ENCODE assay signal across 8 mouse cellular contexts in genomic region chr3:58691374-58691939, GRCm38 (mm10). TPM values are rescaled to one million over a fixed set of nuclear protein-coding genes. Genes with fewer than 3 reads are reported as not detected.
DNase-seq lines count a peak whose midpoint lies in the region; ATAC-seq and TF ChIP-seq lines count a peak whose summit lies in the region.

No protein-coding gene starts in this region.

- peak overlapping the region; percentile 92 for H3K27ac ChIP-seq in embryonic fibroblast, embryonic 13.5 days (ENCODE audit: insufficient read depth, low read length)
- peak overlapping the region; percentile 93 for H3K27ac ChIP-seq in heart, embryonic 13.5 days (replicated peaks)
- H3K27ac ChIP-seq in liver, embryonic 16.5 days (ENCODE audit: low read length): peak overlapping the region; percentile 80
- H3K27ac ChIP-seq in neural tube, embryonic 14.5 days (ENCODE audit: low read depth, low read length): peak overlapping the region; percentile 88
- H3K27ac ChIP-seq in testis, adult 2 months (ENCODE audit: control insufficient read depth, insufficient read depth, low read depth, low read length): peak overlapping the region; percentile 91

- ATAC-seq in heart, embryonic 13.5 days (ENCODE audit: extremely low read depth, insufficient number of reproducible peaks, low FRiP score, low TSS enrichment): no peak
- ATAC-seq in liver, embryonic 16.5 days (ENCODE audit: low read depth): no peak
- ATAC-seq in neural tube, embryonic 14.5 days (ENCODE audit: low read depth): peak; percentile 58

- H3K27me3 ChIP-seq in heart, embryonic 13.5 days (replicated peaks): peaks cover 5% of the 10 kb centered on the region; the same call in 1 of the 2 replicates
- H3K27me3 ChIP-seq in liver, embryonic 16.5 days (ENCODE audit: control insufficient read depth, insufficient read depth, low read depth, low read length): peaks cover 13% of the 10 kb centered on the region
- H3K27me3 ChIP-seq in neural tube, embryonic 14.5 days (ENCODE audit: control insufficient read depth, insufficient read depth, low read length): no peaks in the 10 kb centered on the region
- no peaks in the 10 kb centered on the region for H3K27me3 ChIP-seq in testis, adult 2 months (ENCODE audit: control insufficient read depth, insufficient read depth, low read length)

- WGBS in heart, embryonic 13.5 days: under 1% methylated on average over 61 of the region's 65 CpGs
- 0% methylated on average over 39 of the region's 65 CpGs for WGBS in liver, embryonic 16.5 days (ENCODE audit: insufficient replicate concordance)
- 0% methylated on average over 48 of the region's 65 CpGs for WGBS in neural tube, embryonic 14.5 days

- peak; percentile 60 for DNase-seq in 416B (ENCODE audit: low read depth)
- DNase-seq in adrenal gland, postnatal 14 days: peak; percentile 61
- DNase-seq in kidney, postnatal 10 days: peak; percentile 61

- no peak for TF ChIP-seq CTCF in embryonic fibroblast, embryonic 13.5 days (IDR thresholded peaks at IDR 0.05; ENCODE audit: borderline replicate concordance, insufficient read depth, low read length)
- no peak for TF ChIP-seq CTCF in testis, adult 2 months (IDR thresholded peaks at IDR 0.05; ENCODE audit: control insufficient read depth, insufficient read depth, insufficient replicate concordance, low read depth, low read length)

- H3K36me3 ChIP-seq in heart, embryonic 13.5 days: peaks cover 4% of the 10 kb centered on the region
- no peaks in the 10 kb centered on the region for H3K36me3 ChIP-seq in liver, embryonic 16.5 days (ENCODE audit: control insufficient read depth, insufficient read depth)
- H3K36me3 ChIP-seq in neural tube, embryonic 14.5 days (ENCODE audit: control insufficient read depth, insufficient read depth, low read length): no peaks in the 10 kb centered on the region
- no peaks in the 10 kb centered on the region for H3K36me3 ChIP-seq in testis, adult 2 months (ENCODE audit: control insufficient read depth, insufficient read depth, low read length)

- H3K4me1 ChIP-seq in embryonic fibroblast, embryonic 13.5 days (ENCODE audit: control insufficient read depth, insufficient read depth, low read length): peaks cover 5% of the 10 kb centered on the region
- H3K4me1 ChIP-seq in heart, embryonic 13.5 days: peaks cover 32% of the 10 kb centered on the region
- H3K4me1 ChIP-seq in liver, embryonic 16.5 days (ENCODE audit: control insufficient read depth, low read depth, low read length): peaks cover 11% of the 10 kb centered on the region
- peaks cover 13% of the 10 kb centered on the region for H3K4me1 ChIP-seq in neural tube, embryonic 14.5 days (ENCODE audit: control insufficient read depth, insufficient read depth, low read length)
- H3K4me1 ChIP-seq in testis, adult 2 months (ENCODE audit: control insufficient read depth, insufficient read depth, low read length): peaks cover 8% of the 10 kb centered on the region

- H3K4me3 ChIP-seq in embryonic fibroblast, embryonic 13.5 days (ENCODE audit: insufficient read depth, low read length): peak overlapping the region; percentile 82
- peak overlapping the region; percentile 92 for H3K4me3 ChIP-seq in heart, embryonic 13.5 days
- H3K4me3 ChIP-seq in liver, embryonic 16.5 days (ENCODE audit: low read depth, low read length): peak overlapping the region; percentile 74
- H3K4me3 ChIP-seq in neural tube, embryonic 14.5 days (ENCODE audit: low read depth, low read length): peak overlapping the region; percentile 84
- H3K4me3 ChIP-seq in testis, adult 2 months (ENCODE audit: control insufficient read depth, low read depth, low read length): peak overlapping the region; percentile 86

- no peak for TF ChIP-seq POLR2A in embryonic fibroblast, embryonic 13.5 days (IDR thresholded peaks at IDR 0.05; ENCODE audit: low read depth, low read length)
- TF ChIP-seq POLR2A in testis, adult 2 months (IDR thresholded peaks at IDR 0.05; ENCODE audit: control insufficient read depth, low read depth, low read length): no peak

- peak overlapping the region; percentile 96 for H3K9ac ChIP-seq in heart, embryonic 13.5 days
- H3K9ac ChIP-seq in liver, embryonic 16.5 days (ENCODE audit: low read depth, low read length): peak overlapping the region; percentile 82
- H3K9ac ChIP-seq in neural tube, embryonic 14.5 days (replicated peaks; ENCODE audit: low read depth, low read length): peak overlapping the region; percentile 93

- H3K4me2 ChIP-seq in heart, embryonic 13.5 days: peak overlapping the region; percentile 95
- peak overlapping the region; percentile 86 for H3K4me2 ChIP-seq in liver, embryonic 16.5 days (ENCODE audit: low read depth, low read length)
- H3K4me2 ChIP-seq in neural tube, embryonic 14.5 days (ENCODE audit: low read depth, low read length): peak overlapping the region; percentile 85

- no peaks in the 10 kb centered on the region for H3K9me3 ChIP-seq in heart, embryonic 13.5 days
- no peaks in the 10 kb centered on the region for H3K9me3 ChIP-seq in liver, embryonic 16.5 days (replicated peaks; ENCODE audit: control insufficient read depth, low read length)
- no peaks in the 10 kb centered on the region for H3K9me3 ChIP-seq in neural tube, embryonic 14.5 days (ENCODE audit: control insufficient read depth, low read length)

RNA-seq across cellular contexts. Expression of gene Siah2, which starts 0.7 kb away (rescaled TPM):
- total RNA-seq in adrenal gland, postnatal 14 days (2021): 12.9 and 19.1 TPM in 2 replicates
- 13.1 and 20.6 TPM in 2 replicates for polyA plus RNA-seq in embryonic fibroblast, embryonic 13.5 days (2011; ENCODE audit: insufficient read length, low read depth, missing spikeins)
- 4.5 TPM in 2 replicates for polyA plus RNA-seq in heart, embryonic 13.5 days (2015; fragmentation: Nextera tagmentation; extraction: Ambion mirVana)
- 2.5 and 3.4 TPM in 2 replicates for polyA plus RNA-seq in liver, embryonic 16.5 days (2015; fragmentation: Nextera tagmentation; extraction: Ambion mirVana)
- 12.1 and 14.3 TPM in 2 replicates for polyA plus RNA-seq in neural tube, embryonic 14.5 days (2014; fragmentation: Nextera tagmentation; extraction: Ambion mirVana)
- 136 and 152 TPM in 2 replicates for polyA plus RNA-seq in testis, adult 2 months (2012; rRNA removed)

RNA-seq across cellular contexts. Expression of gene Erich6, which starts 54.5 kb away (rescaled TPM):
- total RNA-seq in adrenal gland, postnatal 14 days (2021): not detected in 2 replicates
- 0.32 TPM in 1 of 2 replicates, not detected in the other for polyA plus RNA-seq in embryonic fibroblast, embryonic 13.5 days (2011; ENCODE audit: insufficient read length, low read depth, missing spikeins)
- polyA plus RNA-seq in heart, embryonic 13.5 days (2015; fragmentation: Nextera tagmentation; extraction: Ambion mirVana): 0.11 and 0.15 TPM in 2 replicates
- not detected in 2 replicates for polyA plus RNA-seq in liver, embryonic 16.5 days (2015; fragmentation: Nextera tagmentation; extraction: Ambion mirVana)
- polyA plus RNA-seq in neural tube, embryonic 14.5 days (2014; fragmentation: Nextera tagmentation; extraction: Ambion mirVana): 0.23 and 0.29 TPM in 2 replicates
- 42.8 and 45.1 TPM in 2 replicates for polyA plus RNA-seq in testis, adult 2 months (2012; rRNA removed)

Comparison
In these comparisons a context has a peak if more than half of its experiments do, and no peak if none do; other contexts are left out.
1. RNA of gene Erich6, which starts 54.5 kb away (polyA plus RNA-seq): 42.8 to 45.1 TPM in testis, adult 2 months; 0.32 TPM in embryonic fibroblast, embryonic 13.5 days, 0.23 to 0.29 TPM in neural tube, embryonic 14.5 days, 0.11 to 0.15 TPM in heart, embryonic 13.5 days and not detected in liver, embryonic 16.5 days; every median in the first group is over 10 times any median in the second.
2. Peak in every context shown above with its lines, with median percentiles within 50 percentile points of each other: DNase-seq, H3K27ac ChIP-seq, H3K4me3 ChIP-seq, H3K4me2 ChIP-seq and H3K9ac ChIP-seq.